Mouse (Mus musculus): ENCODE measurements around the gene Vps37c. TPM values are rescaled to one million over a fixed set of nuclear protein-coding genes. Genes with fewer than 3 reads are reported as not detected.

Gene Vps37c
- polyA plus RNA-seq, 1 experiment from 2014 or later = 26.2 TPM

DNA sequence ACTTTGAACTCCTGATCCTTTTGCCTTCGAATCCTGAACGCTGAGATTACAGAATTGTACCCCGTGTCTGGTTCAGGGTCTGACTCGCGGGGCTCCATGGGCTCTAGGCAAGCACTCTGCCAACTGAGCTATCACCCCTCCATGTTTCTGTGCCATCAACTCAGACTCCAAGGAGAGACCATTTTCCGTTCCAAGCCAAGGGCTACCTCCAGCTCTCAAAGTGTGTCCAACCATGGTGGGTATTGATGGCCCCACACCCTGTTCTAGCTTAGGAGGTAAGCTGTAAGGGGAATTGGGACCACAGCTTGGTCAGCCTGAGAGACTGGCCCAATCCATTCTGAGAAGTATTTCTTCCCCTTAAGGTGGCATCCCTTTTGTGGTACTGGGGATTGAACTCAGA lies 60.8 kb downstream of the Vps37c start:
- H3K27me3 ChIP-seq (ENCODE audit: control insufficient read depth, insufficient read depth, low read length) = no peaks in the 10 kb centered on the region
- H3K9me3 ChIP-seq (replicated peaks; ENCODE audit: control insufficient read depth, low read length) = no peaks in the 10 kb centered on the region
- no peak for DNase-seq (ENCODE audit: low spot score)
- no peak overlapping the region for H3K4me3 ChIP-seq (ENCODE audit: low read depth, low read length)
- no peak for ATAC-seq (replicated peaks; ENCODE audit: insufficient number of reproducible peaks, low FRiP score, low TSS enrichment, low read depth)
- no peak overlapping the region for H3K9ac ChIP-seq (replicated peaks; ENCODE audit: low read length)
- H3K4me2 ChIP-seq (ENCODE audit: low read depth, low read length) = no peak overlapping the region
- H3K36me3 ChIP-seq (replicated peaks; ENCODE audit: control insufficient read depth, insufficient read depth, low read depth, low read length) = no peaks in the 10 kb centered on the region
- WGBS = 87% methylated on average over 6 of the region's 6 CpGs
- no peak overlapping the region for H3K27ac ChIP-seq (replicated peaks; ENCODE audit: low read depth, low read length)
- H3K4me1 ChIP-seq (ENCODE audit: control insufficient read depth, insufficient read depth, low read length) = no peaks in the 10 kb centered on the region

DNA sequence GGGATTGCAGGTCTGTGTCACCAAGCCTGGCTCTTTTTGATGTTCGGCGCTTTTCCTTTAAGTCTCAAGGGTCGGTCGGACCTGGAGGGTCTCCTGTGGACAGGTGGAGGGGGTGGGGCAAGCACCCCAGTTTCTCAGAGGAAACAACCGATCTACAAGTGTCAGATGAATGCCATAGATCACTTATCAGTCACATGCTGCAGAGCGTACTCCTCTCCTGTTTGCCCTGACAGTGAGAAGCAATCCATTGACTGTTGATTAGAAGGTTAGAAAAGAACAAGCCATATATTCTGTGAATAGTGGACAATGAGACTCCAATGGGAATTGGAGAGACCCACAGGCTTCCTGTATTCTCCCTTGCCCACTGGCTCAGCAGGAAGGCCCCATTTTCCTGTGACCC lies 61.6 kb downstream of the Vps37c start:
- Histone ChIP-seq H3K27me3 (ENCODE audit: control insufficient read depth, insufficient read depth, low read length) (no peaks in the 10 kb centered on the region), H3K4me2 (ENCODE audit: low read depth, low read length) (no peak overlapping the region), H3K36me3 (replicated peaks; ENCODE audit: control insufficient read depth, insufficient read depth, low read depth, low read length) (no peaks in the 10 kb centered on the region), H3K27ac (replicated peaks; ENCODE audit: low read depth, low read length) (no peak overlapping the region), H3K9ac (replicated peaks; ENCODE audit: low read length) (no peak overlapping the region), H3K4me1 (ENCODE audit: control insufficient read depth, insufficient read depth, low read length) (no peaks in the 10 kb centered on the region), H3K4me3 (ENCODE audit: low read depth, low read length) (no peak overlapping the region), H3K9me3 (replicated peaks; ENCODE audit: control insufficient read depth, low read length) (no peaks in the 10 kb centered on the region)
- WGBS = 83% methylated on average over 6 of the region's 6 CpGs
- no peak for ATAC-seq (replicated peaks; ENCODE audit: insufficient number of reproducible peaks, low FRiP score, low TSS enrichment, low read depth)
- no peak for DNase-seq (ENCODE audit: low spot score)

DNA sequence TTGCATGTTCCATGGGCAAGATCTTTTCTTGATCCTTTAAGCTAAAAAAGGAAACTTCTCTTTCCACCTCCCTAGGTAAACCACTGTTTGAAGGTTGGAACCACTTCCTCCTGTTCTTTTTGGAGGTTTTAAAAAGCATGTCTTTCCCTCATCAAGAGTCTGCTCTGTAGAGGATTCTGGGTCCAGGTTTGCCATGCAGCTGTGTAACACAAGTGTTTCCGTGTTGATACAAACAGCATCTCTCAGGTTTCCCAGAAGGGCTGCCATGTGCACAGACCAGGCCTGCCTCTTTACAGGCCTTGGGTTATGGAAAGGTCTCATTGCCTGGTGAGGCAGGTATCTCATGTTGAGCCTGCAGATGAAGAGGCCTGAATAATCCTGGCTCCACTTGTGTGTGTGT lies 63.1 kb downstream of the Vps37c start:
- Histone ChIP-seq H3K36me3 (replicated peaks; ENCODE audit: control insufficient read depth, insufficient read depth, low read depth, low read length) (no peaks in the 10 kb centered on the region), H3K9ac (replicated peaks; ENCODE audit: low read length) (no peak overlapping the region), H3K27me3 (ENCODE audit: control insufficient read depth, insufficient read depth, low read length) (no peaks in the 10 kb centered on the region), H3K4me2 (ENCODE audit: low read depth, low read length) (no peak overlapping the region), H3K9me3 (replicated peaks; ENCODE audit: control insufficient read depth, low read length) (no peaks in the 10 kb centered on the region), H3K27ac (replicated peaks; ENCODE audit: low read depth, low read length) (no peak overlapping the region), H3K4me1 (ENCODE audit: control insufficient read depth, insufficient read depth, low read length) (no peaks in the 10 kb centered on the region), H3K4me3 (ENCODE audit: low read depth, low read length) (no peak overlapping the region)
- no peak for ATAC-seq (replicated peaks; ENCODE audit: insufficient number of reproducible peaks, low FRiP score, low TSS enrichment, low read depth)
- DNase-seq (ENCODE audit: low spot score) = no peak
- 81% methylated on average over 1 of the region's 1 CpGs for WGBS

DNA sequence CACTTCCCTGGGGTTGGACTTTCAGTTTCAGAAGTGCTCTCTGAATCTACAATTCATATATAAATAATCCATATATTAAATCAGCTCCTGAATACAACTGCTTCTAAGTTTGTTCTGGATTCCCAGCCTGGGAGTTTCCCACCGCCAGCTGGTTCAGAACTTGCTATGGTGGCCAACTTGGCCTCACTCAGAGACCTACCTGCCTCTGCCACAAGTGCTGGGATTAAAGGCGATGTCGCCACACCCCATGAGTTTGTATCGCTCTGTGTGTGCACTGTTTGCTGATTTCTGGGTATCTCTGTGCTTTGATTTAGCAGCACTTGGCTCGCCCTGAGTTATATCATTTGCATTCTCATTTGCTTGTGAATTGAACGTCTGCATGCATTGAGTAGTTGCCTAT lies 63.6 kb downstream of the Vps37c start:
- 87% methylated on average over 6 of the region's 6 CpGs for WGBS
- H3K9ac ChIP-seq (replicated peaks; ENCODE audit: low read length) = no peak overlapping the region
- ATAC-seq (replicated peaks; ENCODE audit: insufficient number of reproducible peaks, low FRiP score, low TSS enrichment, low read depth) = no peak

DNA sequence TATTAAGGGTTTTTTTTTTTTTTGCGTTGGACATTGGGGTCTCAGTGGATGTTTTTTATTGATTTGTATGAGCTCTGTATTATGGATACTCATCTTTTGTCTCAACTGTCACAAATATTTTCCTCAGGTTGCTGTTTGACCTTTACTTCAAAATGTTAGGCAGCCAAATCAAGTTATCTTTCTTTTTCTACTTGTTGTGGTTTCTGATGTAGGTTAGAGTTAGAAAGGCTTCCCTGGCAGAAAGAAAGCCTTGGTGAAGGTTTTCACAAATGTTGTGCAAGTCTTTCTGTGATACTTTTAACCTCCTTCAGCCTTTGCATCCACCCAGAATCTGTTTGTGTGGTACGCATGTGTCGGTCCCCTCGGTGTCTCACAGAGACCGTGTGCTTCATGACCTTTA lies 64.1 kb downstream of the Vps37c start:
- H3K4me3 ChIP-seq (ENCODE audit: low read depth, low read length) = no peak overlapping the region
- no peaks in the 10 kb centered on the region for H3K36me3 ChIP-seq (replicated peaks; ENCODE audit: control insufficient read depth, insufficient read depth, low read depth, low read length)
- H3K4me1 ChIP-seq (ENCODE audit: control insufficient read depth, insufficient read depth, low read length) = no peaks in the 10 kb centered on the region
- H3K27me3 ChIP-seq (ENCODE audit: control insufficient read depth, insufficient read depth, low read length) = no peaks in the 10 kb centered on the region
- H3K9ac ChIP-seq (replicated peaks; ENCODE audit: low read length) = no peak overlapping the region
- no peaks in the 10 kb centered on the region for H3K9me3 ChIP-seq (replicated peaks; ENCODE audit: control insufficient read depth, low read length)
- ATAC-seq (replicated peaks; ENCODE audit: insufficient number of reproducible peaks, low FRiP score, low TSS enrichment, low read depth) (no peak), DNase-seq (ENCODE audit: low spot score) (no peak)
- 93% methylated on average over 5 of the region's 5 CpGs for WGBS
- no peak overlapping the region for H3K4me2 ChIP-seq (ENCODE audit: low read depth, low read length)
- no peak overlapping the region for H3K27ac ChIP-seq (replicated peaks; ENCODE audit: low read depth, low read length)

More for the DNA sequence above, 63.6 kb downstream of the Vps37c start:
- Histone ChIP-seq H3K27ac (replicated peaks; ENCODE audit: low read depth, low read length) (no peak overlapping the region), H3K36me3 (replicated peaks; ENCODE audit: control insufficient read depth, insufficient read depth, low read depth, low read length) (no peaks in the 10 kb centered on the region), H3K27me3 (ENCODE audit: control insufficient read depth, insufficient read depth, low read length) (no peaks in the 10 kb centered on the region), H3K4me2 (ENCODE audit: low read depth, low read length) (no peak overlapping the region), H3K9me3 (replicated peaks; ENCODE audit: control insufficient read depth, low read length) (no peaks in the 10 kb centered on the region), H3K4me1 (ENCODE audit: control insufficient read depth, insufficient read depth, low read length) (no peaks in the 10 kb centered on the region), H3K4me3 (ENCODE audit: low read depth, low read length) (no peak overlapping the region)
- DNase-seq (ENCODE audit: low spot score) = no peak

DNA sequence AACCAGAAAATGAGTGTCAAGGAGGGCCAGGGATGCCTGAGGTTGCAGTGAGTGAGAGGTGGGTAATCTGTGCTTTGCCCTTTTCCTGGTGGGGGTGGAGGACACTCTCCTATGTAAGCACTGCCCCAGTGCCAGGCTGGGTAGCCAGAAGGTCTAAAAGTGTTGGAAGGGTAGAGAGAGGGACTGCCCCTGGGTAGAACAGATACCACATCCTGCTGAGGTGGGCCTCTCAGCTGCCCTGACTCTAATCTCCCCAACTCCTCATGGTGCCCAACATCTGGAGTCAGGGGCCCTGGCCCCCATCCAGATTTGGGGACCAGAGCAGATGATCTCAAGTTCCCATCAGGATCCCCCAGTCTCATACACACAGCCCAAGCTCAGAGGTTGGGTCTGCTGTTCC lies 68.6 kb downstream of the Vps37c start:
- H3K9me3 ChIP-seq (replicated peaks; ENCODE audit: control insufficient read depth, low read length) = no peaks in the 10 kb centered on the region
- H3K36me3 ChIP-seq (replicated peaks; ENCODE audit: control insufficient read depth, insufficient read depth, low read depth, low read length) = no peaks in the 10 kb centered on the region
- no peak for DNase-seq (ENCODE audit: low spot score)
- no peaks in the 10 kb centered on the region for H3K27me3 ChIP-seq (ENCODE audit: control insufficient read depth, insufficient read depth, low read length)
- no peak overlapping the region for H3K27ac ChIP-seq (replicated peaks; ENCODE audit: low read depth, low read length)
- no peak overlapping the region for H3K4me2 ChIP-seq (ENCODE audit: low read depth, low read length)
- H3K4me1 ChIP-seq (ENCODE audit: control insufficient read depth, insufficient read depth, low read length) = no peaks in the 10 kb centered on the region
- no peak overlapping the region for H3K9ac ChIP-seq (replicated peaks; ENCODE audit: low read length)
- no peak overlapping the region for H3K4me3 ChIP-seq (ENCODE audit: low read depth, low read length)
- ATAC-seq (replicated peaks; ENCODE audit: insufficient number of reproducible peaks, low FRiP score, low TSS enrichment, low read depth) = no peak

DNA sequence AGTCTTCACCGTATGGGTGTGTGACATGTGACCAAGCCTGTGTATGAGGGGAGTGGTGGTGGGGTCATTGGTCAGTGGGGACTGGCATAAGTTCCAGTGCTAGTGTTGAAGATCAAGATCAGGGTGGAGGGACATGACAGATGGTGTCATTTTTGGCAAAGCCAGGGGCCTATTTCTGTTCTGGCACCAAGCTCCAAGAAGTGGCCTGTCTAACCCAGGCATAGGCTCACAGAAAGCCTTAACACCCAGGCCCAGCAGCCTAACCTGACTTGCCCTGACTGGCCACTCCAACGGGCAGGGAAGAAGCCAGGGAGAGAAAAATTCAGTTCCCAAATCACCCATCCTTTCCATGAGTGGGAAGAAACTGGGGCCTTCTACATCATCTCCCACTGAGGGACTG lies 69.0 kb downstream of the Vps37c start:
- Histone ChIP-seq H3K9me3 (replicated peaks; ENCODE audit: control insufficient read depth, low read length) (no peaks in the 10 kb centered on the region), H3K9ac (replicated peaks; ENCODE audit: low read length) (no peak overlapping the region), H3K27me3 (ENCODE audit: control insufficient read depth, insufficient read depth, low read length) (no peaks in the 10 kb centered on the region), H3K27ac (replicated peaks; ENCODE audit: low read depth, low read length) (no peak overlapping the region), H3K4me3 (ENCODE audit: low read depth, low read length) (no peak overlapping the region), H3K36me3 (replicated peaks; ENCODE audit: control insufficient read depth, insufficient read depth, low read depth, low read length) (no peaks in the 10 kb centered on the region), H3K4me2 (ENCODE audit: low read depth, low read length) (no peak overlapping the region), H3K4me1 (ENCODE audit: control insufficient read depth, insufficient read depth, low read length) (no peaks in the 10 kb centered on the region)
- 76% methylated on average over 2 of the region's 2 CpGs for WGBS
- DNase-seq (ENCODE audit: low spot score) (no peak), ATAC-seq (replicated peaks; ENCODE audit: insufficient number of reproducible peaks, low FRiP score, low TSS enrichment, low read depth) (no peak)

DNA sequence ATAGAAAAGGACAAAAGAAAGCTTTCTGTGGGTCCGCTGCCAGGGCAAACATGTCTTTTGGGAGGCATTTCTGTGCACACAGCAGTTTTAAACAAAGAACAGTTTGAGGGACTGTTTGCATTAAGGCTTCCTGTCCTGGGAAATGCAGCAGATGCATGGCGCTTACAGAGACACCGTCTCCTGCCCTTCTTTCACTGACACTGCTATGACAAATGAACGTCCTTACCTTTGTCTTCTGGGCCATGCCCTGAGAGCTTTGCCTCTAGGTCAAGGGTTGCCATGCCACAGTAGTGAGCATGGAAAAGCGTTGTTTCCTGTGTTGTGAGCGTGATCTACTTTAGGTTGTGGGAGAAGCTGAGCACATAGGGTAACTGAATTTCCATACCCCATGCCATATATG lies 70.2 kb downstream of the Vps37c start:
- Histone ChIP-seq H3K36me3 (replicated peaks; ENCODE audit: control insufficient read depth, insufficient read depth, low read depth, low read length) (no peaks in the 10 kb centered on the region), H3K27ac (replicated peaks; ENCODE audit: low read depth, low read length) (no peak overlapping the region), H3K9me3 (replicated peaks; ENCODE audit: control insufficient read depth, low read length) (no peaks in the 10 kb centered on the region), H3K4me1 (ENCODE audit: control insufficient read depth, insufficient read depth, low read length) (no peaks in the 10 kb centered on the region), H3K27me3 (ENCODE audit: control insufficient read depth, insufficient read depth, low read length) (no peaks in the 10 kb centered on the region), H3K4me2 (ENCODE audit: low read depth, low read length) (no peak overlapping the region), H3K4me3 (ENCODE audit: low read depth, low read length) (no peak overlapping the region), H3K9ac (replicated peaks; ENCODE audit: low read length) (no peak overlapping the region)
- 44% methylated on average over 6 of the region's 6 CpGs for WGBS
- DNase-seq (ENCODE audit: low spot score) (no peak), ATAC-seq (replicated peaks; ENCODE audit: insufficient number of reproducible peaks, low FRiP score, low TSS enrichment, low read depth) (no peak)

DNA sequence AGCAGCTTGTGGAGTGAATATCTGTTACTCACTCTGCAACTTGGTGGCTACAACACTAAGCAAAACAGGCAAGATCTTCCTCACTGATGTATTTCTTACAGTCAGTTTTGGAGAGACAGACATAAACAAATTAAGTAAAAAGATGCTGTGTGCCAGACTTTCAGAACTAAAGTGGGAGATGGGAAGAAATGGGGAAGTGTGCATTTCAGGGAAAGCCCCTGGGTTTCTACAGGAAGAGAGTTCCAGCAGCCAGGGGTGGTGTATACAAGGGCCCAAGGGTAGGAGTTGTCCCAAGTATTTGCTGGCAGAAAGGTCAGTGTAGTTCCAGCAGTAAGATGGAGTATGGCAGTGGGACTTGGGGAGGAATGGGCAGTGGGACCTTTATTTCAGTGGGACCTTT lies 71.0 kb downstream of the Vps37c start:
- Histone ChIP-seq H3K9ac (replicated peaks; ENCODE audit: low read length) (no peak overlapping the region), H3K4me2 (ENCODE audit: low read depth, low read length) (no peak overlapping the region), H3K27ac (replicated peaks; ENCODE audit: low read depth, low read length) (no peak overlapping the region), H3K9me3 (replicated peaks; ENCODE audit: control insufficient read depth, low read length) (no peaks in the 10 kb centered on the region), H3K36me3 (replicated peaks; ENCODE audit: control insufficient read depth, insufficient read depth, low read depth, low read length) (no peaks in the 10 kb centered on the region), H3K4me1 (ENCODE audit: control insufficient read depth, insufficient read depth, low read length) (no peaks in the 10 kb centered on the region), H3K27me3 (ENCODE audit: control insufficient read depth, insufficient read depth, low read length) (no peaks in the 10 kb centered on the region), H3K4me3 (ENCODE audit: low read depth, low read length) (no peak overlapping the region)
- no peak for ATAC-seq (replicated peaks; ENCODE audit: insufficient number of reproducible peaks, low FRiP score, low TSS enrichment, low read depth)
- no peak for DNase-seq (ENCODE audit: low spot score)
